Mouse (Mus musculus): Measurements from ENCODE around the gene Nfkb2. TPM values are rescaled to one million over a fixed set of nuclear protein-coding genes. Genes with fewer than 3 reads are reported as not detected.

The Nfkb2 gene
- total RNA-seq, 2 experiments from 2014 or later, result 0.96 to 2.8 TPM

DNA sequence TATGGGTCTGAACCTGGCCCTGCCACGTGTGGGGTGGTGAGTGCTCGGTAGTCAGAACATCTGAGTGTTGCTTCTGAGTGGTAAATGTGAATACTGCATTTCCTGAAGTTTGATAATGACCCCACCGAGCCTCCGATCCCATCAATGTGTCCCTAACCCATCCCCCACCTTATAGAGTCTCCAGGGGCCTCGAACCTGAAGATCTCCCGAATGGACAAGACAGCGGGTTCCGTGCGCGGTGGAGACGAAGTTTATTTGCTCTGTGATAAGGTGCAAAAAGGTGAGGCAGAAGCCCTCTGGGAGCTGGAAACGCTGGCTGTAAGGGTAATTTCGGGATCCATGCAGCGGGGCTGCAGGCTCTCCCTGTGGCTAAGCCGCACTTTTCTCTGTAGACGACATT is 3.7 kb downstream of the Nfkb2 start:
- no peak for ATAC-seq (replicated peaks; ENCODE audit: low FRiP score, poor library complexity, severe bottlenecking)

- no peak for ATAC-seq (replicated peaks; ENCODE audit: low FRiP score, poor library complexity, severe bottlenecking)
Measured at GRCm38 (mm10) chr19:46308303-46308702, 4.2 kb downstream of the Nfkb2 start.

DNA sequence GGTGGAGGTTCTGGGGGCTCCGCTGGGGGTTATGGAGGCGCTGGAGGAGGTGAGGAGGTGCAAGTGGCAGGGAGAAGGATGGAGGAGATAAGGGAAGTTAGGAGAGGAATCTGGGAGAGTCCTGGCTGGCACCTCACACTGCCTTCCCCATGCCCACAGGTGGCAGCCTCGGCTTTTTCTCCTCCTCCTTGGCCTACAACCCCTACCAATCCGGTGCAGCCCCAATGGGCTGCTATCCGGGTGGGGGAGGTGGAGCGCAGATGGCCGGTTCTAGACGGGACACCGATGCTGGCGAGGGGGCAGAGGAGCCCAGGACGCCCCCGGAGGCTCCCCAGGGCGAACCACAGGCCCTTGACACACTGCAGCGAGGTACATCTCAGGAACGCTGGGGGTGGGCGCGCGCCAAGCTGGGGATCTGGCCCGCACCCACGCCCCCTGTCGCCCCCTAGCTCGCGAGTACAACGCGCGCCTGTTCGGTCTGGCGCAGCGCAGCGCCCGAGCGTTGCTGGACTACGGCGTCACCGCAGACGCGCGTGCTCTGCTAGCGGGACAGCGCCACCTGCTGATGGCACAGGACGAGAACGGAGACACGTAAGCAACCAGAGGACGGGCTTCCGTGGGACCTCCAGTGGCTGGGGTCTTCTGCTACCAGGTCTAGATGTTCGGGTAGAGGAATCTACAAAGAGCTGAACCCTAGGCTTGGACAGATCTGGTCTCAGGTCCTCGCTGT is 4.8 kb downstream of the Nfkb2 start:
- peak; percentile 53 for ATAC-seq (replicated peaks; ENCODE audit: low FRiP score, poor library complexity, severe bottlenecking)

- ATAC-seq (replicated peaks; ENCODE audit: low FRiP score, poor library complexity, severe bottlenecking), result no peak
Measured at GRCm38 (mm10) chr19:46309651-46310305, 5.7 kb downstream of the Nfkb2 start.

DNA sequence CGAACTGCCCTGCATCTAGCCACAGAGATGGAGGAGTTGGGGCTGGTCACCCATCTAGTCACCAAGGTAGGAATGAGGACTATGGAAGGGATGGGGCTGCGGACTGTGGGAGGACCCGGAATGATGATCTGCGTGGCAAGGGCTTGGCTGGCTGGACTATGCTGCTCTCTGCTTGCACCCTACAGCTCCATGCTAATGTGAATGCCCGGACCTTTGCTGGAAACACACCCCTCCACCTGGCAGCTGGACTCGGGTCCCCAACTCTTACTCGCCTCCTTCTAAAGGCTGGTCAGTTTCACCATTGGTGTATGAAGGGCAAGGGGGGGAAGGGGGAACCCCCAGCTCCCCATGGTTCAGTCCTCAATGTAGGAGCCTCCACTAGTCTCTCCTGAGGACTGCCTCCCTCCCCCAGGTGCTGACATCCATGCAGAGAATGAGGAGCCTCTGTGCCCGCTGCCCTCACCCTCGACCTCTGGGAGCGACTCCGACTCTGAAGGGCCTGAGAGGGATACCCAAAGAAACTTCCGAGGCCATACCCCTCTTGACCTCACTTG is 6.3 kb downstream of the Nfkb2 start:
- ATAC-seq (replicated peaks; ENCODE audit: low FRiP score, poor library complexity, severe bottlenecking), result no peak

DNA sequence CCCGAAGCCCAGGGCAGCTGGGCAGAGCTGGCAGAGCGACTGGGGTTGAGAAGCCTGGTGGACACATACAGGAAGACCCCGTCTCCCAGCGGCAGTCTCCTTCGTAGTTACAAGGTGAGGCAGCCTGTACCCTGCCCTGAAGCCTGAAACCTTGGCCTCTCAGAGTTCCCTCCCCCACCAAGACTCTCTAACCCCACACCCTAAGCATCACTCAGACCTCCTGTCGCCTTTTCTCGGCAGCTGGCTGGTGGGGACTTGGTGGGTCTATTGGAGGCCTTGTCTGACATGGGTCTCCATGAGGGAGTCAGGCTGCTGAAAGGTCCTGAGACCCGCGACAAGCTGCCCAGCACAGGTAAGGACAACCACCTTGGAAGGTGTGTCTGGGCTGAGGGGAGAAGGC is 7.2 kb downstream of the Nfkb2 start:
- no peak for ATAC-seq (replicated peaks; ENCODE audit: low FRiP score, poor library complexity, severe bottlenecking)

DNA sequence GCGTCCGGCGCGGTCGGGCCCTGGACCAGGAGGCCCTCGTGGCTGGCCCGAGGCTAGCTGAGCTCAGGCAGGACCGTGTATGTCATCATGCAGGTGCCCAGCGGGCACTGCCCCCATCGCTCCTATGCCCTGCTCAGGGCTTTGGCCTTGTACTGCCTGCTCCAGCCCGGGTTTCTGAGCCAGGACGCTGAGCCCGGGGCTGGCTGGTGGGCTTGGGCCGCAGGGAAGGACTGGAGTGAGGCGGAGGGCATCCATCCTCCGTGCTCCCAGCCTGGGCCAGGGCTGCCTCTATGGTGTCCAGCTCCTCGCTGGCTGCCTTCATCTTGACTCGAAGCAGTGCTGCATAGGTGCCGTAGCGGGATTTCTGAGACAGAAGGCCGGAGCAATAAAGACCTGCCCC is 8.4 kb downstream of the Nfkb2 start:
- no peak for ATAC-seq (replicated peaks; ENCODE audit: low FRiP score, poor library complexity, severe bottlenecking)

DNA sequence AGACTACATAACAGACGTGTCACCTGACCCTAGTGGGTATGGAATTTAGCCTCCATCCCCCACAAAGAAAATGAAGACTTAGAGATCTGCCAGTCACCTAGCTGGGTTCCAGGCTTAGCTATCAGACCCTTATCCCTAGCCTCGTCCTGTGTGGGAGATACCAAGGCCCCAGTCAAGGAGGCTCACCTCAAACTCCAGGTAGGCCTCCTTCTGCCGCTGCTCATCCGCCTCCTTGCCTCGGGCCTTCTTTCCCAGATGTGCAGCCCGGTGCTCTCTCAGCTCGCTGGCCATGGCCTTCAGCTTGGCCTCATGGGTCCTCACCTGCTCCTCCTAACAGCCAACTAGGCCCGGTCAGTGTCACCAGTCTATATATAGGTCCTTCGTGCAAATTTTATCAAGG is 9.0 kb downstream of the Nfkb2 start:
- ATAC-seq (replicated peaks; ENCODE audit: low FRiP score, poor library complexity, severe bottlenecking), result no peak

- ATAC-seq (replicated peaks; ENCODE audit: low FRiP score, poor library complexity, severe bottlenecking), result no peak
Measured at GRCm38 (mm10) chr19:46313591-46313990, 9.5 kb downstream of the Nfkb2 start.

- ATAC-seq (replicated peaks; ENCODE audit: low FRiP score, poor library complexity, severe bottlenecking), result 0 out of 2 replicates have a peak, but pooled peaks have one; percentile 18
Measured at GRCm38 (mm10) chr19:46314151-46314601, 10.1 kb downstream of the Nfkb2 start.

GRCm38 (mm10) chr19:46314872-46315742 is 11.0 kb downstream of the Nfkb2 start:
- peak; percentile 73 for ATAC-seq (replicated peaks; ENCODE audit: low FRiP score, poor library complexity, severe bottlenecking)

DNA sequence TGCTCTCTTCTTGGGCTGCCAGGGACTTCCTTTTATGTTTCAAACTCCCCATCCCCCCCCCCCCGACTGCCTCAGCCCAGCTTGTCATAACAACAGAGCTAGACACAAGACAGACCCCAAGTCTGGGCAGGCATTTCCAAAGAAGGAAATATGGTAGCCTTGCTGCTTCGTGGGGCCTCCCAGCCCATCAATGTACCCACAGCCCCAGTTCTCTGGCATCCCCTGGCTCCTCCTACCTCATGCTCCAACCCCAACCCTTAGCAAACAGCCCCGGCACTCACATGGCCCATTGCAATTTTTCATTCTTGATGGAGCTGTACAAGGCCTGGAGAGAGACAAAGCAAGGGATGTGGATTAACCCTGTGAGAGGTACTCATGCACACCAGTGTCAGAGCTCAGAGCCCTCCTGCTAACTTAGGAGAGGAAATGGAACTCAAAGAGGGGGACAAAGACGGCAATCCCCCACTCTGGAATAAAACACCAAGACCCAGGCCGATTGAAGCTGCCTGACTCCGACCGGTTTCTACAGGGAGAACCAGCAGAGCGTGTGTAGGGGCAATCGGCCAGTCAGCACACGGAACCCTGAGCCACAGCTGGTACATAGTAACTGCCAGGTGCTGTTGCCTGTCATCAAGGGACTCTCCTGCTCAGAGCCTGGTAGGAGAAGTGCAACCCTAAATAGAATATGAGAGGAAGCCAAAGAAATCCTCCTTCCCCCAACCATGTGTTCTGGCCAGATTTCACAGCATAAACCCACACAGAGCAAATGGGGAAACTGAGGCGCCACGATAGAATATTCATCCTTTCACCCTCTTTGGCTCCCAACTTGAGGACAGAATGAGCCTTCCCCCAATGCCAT is 11.9 kb downstream of the Nfkb2 start:
- ATAC-seq (replicated peaks; ENCODE audit: low FRiP score, poor library complexity, severe bottlenecking), result no peak

DNA sequence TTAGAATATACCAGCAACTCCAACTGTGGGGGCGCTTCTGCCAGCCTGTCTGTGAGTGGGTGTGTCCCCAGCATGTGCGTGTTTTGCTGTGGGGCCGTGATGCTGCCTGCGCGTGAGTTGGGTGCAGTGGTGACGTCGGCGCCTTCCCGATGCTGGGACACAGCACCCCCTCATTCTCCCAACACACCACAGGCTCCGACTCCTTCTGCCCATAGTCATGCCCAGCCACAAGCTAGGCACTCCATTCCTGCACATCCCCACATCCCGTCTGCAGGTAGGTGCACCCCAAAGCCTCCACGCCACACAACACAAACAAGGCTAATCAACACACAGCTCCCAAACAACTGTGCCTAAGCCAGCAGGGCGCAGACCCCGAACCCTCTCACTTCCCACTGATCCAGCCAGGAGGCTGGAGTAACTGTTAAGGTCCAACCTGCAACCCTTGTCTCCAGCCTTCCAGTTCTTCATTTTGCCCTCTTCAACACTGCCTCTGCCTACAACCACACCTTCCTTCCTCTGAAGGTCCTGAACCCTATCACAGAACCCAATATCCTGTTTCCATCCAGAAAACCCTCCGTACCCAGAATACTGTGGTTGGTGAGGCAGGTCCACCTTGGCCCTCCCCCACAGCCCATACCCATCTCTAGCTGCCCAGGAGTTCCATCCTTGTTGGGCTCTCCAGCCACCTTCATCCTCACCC is 12.9 kb downstream of the Nfkb2 start:
- no peak for ATAC-seq (replicated peaks; ENCODE audit: low FRiP score, poor library complexity, severe bottlenecking)

DNA sequence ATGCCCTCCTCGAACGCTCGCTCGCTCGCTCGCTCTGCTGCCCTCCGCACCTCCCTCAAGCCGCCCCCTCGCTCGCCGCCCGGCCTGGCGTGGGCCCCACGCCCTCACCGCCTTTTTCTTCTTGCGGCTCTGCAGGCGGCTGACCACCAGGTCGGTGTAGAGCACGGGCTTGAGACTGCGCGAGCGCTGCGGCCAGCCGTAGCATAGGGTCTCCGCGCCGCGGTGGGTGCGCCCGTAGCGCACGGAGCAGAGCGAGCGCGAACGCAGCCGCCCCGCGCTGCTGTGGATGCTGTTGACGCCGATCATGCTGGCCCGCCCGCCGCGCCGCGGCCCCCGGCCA is 13.4 kb downstream of the Nfkb2 start:
- no peak for ATAC-seq (replicated peaks; ENCODE audit: low FRiP score, poor library complexity, severe bottlenecking)

DNA sequence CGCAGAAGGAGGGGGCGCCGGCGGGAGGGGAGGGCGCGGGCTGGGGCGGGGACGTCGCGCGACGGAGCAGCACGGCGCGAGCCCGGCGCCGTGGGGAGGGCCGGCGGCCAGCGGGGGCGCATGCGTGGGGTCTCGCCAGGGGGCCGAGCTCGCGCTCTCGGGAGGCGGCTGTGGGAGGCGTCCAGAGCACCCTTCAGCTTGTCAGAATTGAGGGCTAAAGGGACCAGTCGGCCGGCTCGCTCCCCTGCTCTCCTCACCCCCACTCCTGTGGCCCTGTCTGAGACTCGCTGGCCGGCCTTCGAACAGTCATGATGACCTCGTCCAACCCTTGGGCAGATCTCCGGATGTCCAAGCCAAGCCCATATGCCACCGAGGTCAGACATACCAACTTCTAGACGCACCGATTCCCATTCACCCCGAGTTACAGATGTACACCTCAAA is 13.9 kb downstream of the Nfkb2 start:
- no peak for ATAC-seq (replicated peaks; ENCODE audit: low FRiP score, poor library complexity, severe bottlenecking)

DNA sequence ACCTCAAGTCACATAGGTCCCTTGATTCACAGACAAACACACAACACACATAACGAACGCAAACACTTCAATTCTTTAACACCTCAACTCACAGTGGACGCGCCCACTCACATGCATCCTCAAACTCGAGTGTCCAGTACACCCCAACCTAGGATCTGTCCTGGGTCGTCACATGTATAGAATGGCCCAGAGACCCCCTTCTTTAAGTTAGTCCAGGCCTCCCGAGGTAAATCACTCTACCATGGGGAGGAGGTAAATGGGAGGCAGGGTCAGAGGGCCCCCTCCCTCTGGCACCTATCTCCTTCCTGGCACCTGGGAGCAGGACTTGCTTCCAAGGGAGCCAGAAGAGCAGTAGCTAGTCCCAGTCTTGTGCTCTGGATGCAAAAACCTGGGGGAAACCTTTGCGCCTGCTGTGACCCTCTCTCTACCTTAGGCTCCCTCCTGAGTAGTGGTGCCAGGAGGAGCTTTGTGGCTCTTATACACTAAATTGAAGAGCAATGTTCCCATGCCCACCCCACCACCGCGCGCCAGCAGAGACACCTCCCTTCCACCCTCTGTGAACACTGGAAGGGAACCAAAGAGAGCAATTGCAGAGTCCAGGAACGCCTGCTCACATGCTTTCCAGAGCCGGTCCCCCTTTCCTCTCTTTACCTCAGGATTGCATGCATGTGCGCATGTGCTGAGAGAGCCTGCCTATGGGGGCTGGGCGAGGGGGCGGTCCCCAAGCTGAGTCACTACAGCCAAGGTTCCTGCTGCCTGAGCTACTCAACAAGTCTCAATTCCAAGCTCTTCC is 14.7 kb downstream of the Nfkb2 start:
- ATAC-seq (replicated peaks; ENCODE audit: low FRiP score, poor library complexity, severe bottlenecking), result no peak

GRCm38 (mm10) chr19:46320076-46320785 is 16.1 kb downstream of the Nfkb2 start:
- no peak for ATAC-seq (replicated peaks; ENCODE audit: low FRiP score, poor library complexity, severe bottlenecking)
